Mouse (Mus musculus) neural tube, embryonic 11.5 days (tissue): ENCODE measurements at regions not wholly inside any gene's neighbourhood (a gene's known extent, or its start where the extent isn't known, plus 50 kb on each side); places are given as distances from the start of the nearest gene placed in this dataset.

Source experiments
- ATAC-seq: fragments of 200-750 bp; cut with Nextera tagmentation; 2 replicates; pipeline ENCODE4 v1.8.0; 2017; ENCODE audit warnings: moderate number of reproducible peaks, mild to moderate bottlenecking, moderate TSS enrichment, moderate library complexity; ENCODE audit not compliant: insufficient read depth, low FRiP score, low TSS enrichment
- DNase-seq: peaks from one replicate; pipeline ENCODE4 v3.0.0-alpha.2; 2015; ENCODE audit warnings: low spot score
- H3K27ac ChIP-seq: fragments of 300-500 bp; sonication (generic); 2 replicates; pipeline ENCODE4 v1.5.1; 2014; ENCODE audit warnings: low read depth, mild to moderate bottlenecking, low read length
- H3K27me3 ChIP-seq: fragments of 300-500 bp; sonication (generic); 2 replicates; pipeline ENCODE4 v1.6.1; 2014; ENCODE audit warnings: mild to moderate bottlenecking, low read length, mixed read lengths; ENCODE audit not compliant: control insufficient read depth, insufficient read depth
- H3K36me3 ChIP-seq: fragments of 300-500 bp; sonication (generic); 2 replicates; pipeline ENCODE4 v1.6.1; 2014; ENCODE audit warnings: mild to moderate bottlenecking, low read length, moderate library complexity, mixed read lengths; ENCODE audit not compliant: control insufficient read depth, insufficient read depth
- H3K4me1 ChIP-seq: fragments of 300-500 bp; sonication (generic); 2 replicates; pipeline ENCODE4 v1.6.1; 2014; ENCODE audit warnings: low read length, mixed read lengths; ENCODE audit not compliant: control insufficient read depth, insufficient read depth
- H3K4me2 ChIP-seq: fragments of 300-500 bp; sonication (generic); 2 replicates; pipeline ENCODE4 v1.6.1; 2014; ENCODE audit warnings: low read depth, mild to moderate bottlenecking, moderate library complexity
- H3K4me3 ChIP-seq: fragments of 300-500 bp; sonication (generic); 2 replicates; pipeline ENCODE4 v1.5.1; 2014; ENCODE audit warnings: low read depth, low read length
- H3K9ac ChIP-seq: fragments of 300-500 bp; sonication (generic); 2 replicates; pipeline ENCODE4 v1.6.1; 2014; ENCODE audit warnings: mild to moderate bottlenecking, low read length
- H3K9me3 ChIP-seq: fragments of 300-500 bp; sonication (generic); 2 replicates; pipeline ENCODE4 v1.6.1; 2016; ENCODE audit warnings: low read length; ENCODE audit not compliant: control insufficient read depth
- WGBS: fragments of 180-500 bp; shearing (Covaris S2); extraction: QIAGEN DNeasy Blood & Tissue Kit; methylation state at CpG from one replicate; pipeline ENCODE4 v1.1.7; 2014; 5-methylcytosine and 5-hydroxymethylcytosine counted together

DNA sequence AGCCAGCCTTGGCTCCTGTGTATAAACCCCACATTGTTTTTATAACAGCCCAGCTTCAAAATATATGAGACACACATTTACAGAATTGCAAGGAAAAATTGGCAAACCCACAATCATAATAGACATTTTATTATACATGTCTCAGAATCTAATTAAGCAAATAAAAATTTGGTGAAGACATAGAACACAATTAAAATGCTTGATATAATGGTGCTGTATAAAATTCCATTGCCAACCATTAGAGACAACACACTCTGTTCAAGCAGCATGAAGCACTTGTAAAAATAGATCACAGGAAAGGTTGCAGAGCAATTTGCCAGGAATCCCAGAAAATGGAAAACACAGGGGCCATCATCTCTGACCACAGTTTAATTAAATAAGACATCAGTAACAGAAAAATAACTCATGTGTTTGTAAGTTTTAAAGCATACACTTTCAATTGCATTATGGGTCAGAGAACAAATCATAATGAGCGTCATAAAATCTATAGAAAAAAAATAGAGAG lies 229.2 kb downstream of the Pdcd6ip start:
- Histone ChIP-seq H3K36me3 (no peaks in the 10 kb centered on the region), H3K27me3 (no peaks in the 10 kb centered on the region), H3K4me2 (no peak overlapping the region), H3K4me3 (no peak overlapping the region), H3K9ac (no peak overlapping the region), H3K27ac (no peak overlapping the region), H3K4me1 (no peaks in the 10 kb centered on the region), H3K9me3 (no peaks in the 10 kb centered on the region)
- ATAC-seq (no peak), DNase-seq (no peak)
- WGBS = 98% methylated on average over 1 of the region's 1 CpGs

DNA sequence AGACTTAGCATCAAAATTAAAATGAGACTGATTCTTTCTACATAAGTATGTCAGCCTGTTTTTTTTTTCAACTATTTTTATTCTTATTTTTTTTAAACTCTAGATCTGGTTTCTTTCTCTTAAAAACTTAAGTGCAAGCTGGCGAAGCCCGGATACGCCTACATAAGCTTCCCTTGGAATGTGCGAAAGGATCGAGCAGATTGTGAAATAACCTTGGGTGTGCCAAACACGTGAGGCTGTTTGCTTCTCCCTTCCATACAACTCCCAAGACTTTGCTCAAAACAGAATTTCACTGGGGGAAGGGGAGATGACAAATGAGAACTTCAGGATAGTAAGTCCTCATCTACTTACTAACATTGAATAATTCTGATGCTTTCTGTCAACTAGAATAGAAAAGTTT lies 236.3 kb downstream of the Pdcd6ip start:
- 94% methylated on average over 6 of the region's 6 CpGs for WGBS
- Histone ChIP-seq H3K4me2 (no peak overlapping the region), H3K36me3 (no peaks in the 10 kb centered on the region), H3K4me3 (no peak overlapping the region), H3K9me3 (no peaks in the 10 kb centered on the region), H3K27ac (no peak overlapping the region), H3K27me3 (no peaks in the 10 kb centered on the region), H3K4me1 (no peaks in the 10 kb centered on the region), H3K9ac (no peak overlapping the region)
- DNase-seq = no peak
- ATAC-seq = no peak

DNA sequence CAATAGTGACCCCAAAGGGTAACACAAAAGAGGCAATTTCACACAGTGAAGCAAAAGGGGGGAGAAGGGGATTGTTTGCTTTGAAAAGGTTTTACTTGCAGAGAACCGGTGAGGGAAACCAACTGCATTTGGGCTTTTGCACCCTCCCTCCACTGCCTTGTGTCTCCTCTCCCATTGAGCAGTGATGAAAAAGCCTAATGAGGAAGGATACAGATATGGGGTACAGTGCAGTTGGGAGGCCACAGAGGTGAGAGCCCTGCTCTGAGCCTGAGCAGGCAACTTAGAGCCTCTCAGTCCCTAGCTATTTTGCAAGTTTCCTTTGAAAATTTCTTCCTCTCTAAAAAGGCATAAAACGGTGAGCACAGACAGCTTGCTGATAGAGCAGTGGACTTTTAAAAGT lies 245.2 kb downstream of the Pdcd6ip start:
- DNase-seq = no peak
- Histone ChIP-seq H3K9me3 (no peaks in the 10 kb centered on the region), H3K27ac (no peak overlapping the region), H3K27me3 (no peaks in the 10 kb centered on the region), H3K4me3 (no peak overlapping the region), H3K36me3 (no peaks in the 10 kb centered on the region), H3K4me2 (no peak overlapping the region), H3K4me1 (peaks cover 2% of the 10 kb centered on the region; the same call in 1 of the 2 replicates), H3K9ac (no peak overlapping the region)
- WGBS = 28% methylated on average over 2 of the region's 2 CpGs
- ATAC-seq = peak; percentile 31; the same call in 1 of the 2 replicates

DNA sequence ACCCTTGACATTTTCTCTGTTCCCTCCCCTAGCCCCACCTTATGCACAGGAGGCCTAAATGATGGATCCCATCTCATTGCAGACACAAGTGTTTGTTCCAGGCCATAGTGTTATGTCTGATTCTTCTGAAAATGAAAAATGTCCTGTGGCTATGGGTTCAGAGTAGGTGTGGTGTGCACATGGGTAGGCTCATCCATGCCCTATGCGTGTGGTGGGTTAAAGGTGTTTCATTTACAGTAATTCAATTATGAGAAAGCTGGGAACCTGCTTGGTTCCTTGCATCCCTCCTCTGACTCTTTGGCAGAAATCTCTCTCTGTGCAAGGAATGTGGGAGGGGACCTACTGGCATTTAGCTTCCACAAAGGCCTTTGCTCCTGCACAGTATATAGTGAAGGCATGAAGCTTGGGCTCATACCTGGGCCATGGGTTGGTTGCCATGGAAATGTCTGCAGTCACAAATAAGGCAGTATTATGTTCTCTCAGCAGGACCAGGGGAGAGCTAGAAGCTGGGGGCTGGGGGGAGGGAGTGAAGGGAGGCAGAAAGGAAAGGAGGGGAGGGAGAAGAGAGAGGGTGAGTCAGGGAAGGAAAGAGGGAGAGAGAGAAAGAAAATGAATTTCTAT lies 245.7 kb downstream of the Pdcd6ip start:
- Histone ChIP-seq H3K9ac (no peak overlapping the region), H3K4me1 (peaks cover 2% of the 10 kb centered on the region; the same call in 1 of the 2 replicates), H3K27ac (no peak overlapping the region), H3K4me3 (no peak overlapping the region), H3K27me3 (no peaks in the 10 kb centered on the region), H3K9me3 (no peaks in the 10 kb centered on the region), H3K36me3 (no peaks in the 10 kb centered on the region), H3K4me2 (no peak overlapping the region)
- 76% methylated on average over 1 of the region's 1 CpGs for WGBS
- ATAC-seq (peak; percentile 88), DNase-seq (peak; percentile 30)

DNA sequence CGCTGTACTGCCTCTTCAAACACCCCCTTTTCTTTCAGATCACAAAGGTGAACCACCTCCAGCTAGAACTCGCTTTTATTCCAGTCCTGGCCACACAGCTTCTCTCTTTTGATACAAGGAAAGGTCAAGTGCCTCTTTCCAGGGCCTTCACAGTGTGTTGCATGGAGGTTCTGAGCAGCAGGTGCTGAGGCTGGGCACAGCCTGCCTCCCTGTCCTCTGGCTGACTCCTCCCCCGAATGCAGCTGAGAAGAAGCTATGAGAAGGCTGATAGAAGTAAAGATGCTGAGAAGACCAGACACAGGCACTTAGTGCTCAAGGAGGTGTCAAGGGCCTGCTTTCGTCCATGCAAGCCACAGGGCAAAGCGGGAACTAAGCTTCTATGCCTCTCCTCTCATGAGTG lies 248.2 kb downstream of the Pdcd6ip start:
- no peak overlapping the region for H3K4me2 ChIP-seq
- H3K27me3 ChIP-seq = no peaks in the 10 kb centered on the region
- no peaks in the 10 kb centered on the region for H3K36me3 ChIP-seq
- no peak for DNase-seq
- H3K4me3 ChIP-seq = no peak overlapping the region
- H3K4me1 ChIP-seq = peaks cover 2% of the 10 kb centered on the region; the same call in 1 of the 2 replicates
- WGBS = 89% methylated on average over 5 of the region's 5 CpGs
- ATAC-seq = no peak
- no peak overlapping the region for H3K9ac ChIP-seq
- H3K27ac ChIP-seq = no peak overlapping the region
- H3K9me3 ChIP-seq = no peaks in the 10 kb centered on the region

DNA sequence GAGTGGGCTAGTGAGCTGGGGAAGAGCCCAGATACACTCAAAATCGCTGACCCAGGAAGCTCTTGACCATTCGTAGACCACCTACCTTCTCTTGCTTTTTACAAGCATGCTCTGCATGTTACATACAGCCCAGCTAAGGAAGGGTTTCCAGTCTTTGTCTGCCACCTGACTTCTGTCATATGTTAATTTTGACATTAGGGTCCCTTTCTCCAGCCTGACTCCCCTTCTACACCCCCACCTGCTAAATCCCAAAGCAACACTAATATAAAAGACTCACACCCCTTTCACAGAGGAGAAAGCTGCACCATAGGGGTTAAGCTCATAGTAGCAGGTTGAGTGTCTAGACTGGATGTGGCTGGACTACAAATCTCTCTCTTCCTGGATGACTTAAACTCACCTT lies 248.8 kb downstream of the Pdcd6ip start:
- Histone ChIP-seq H3K9me3 (no peaks in the 10 kb centered on the region), H3K27ac (no peak overlapping the region), H3K9ac (no peak overlapping the region), H3K27me3 (no peaks in the 10 kb centered on the region), H3K4me3 (no peak overlapping the region), H3K36me3 (no peaks in the 10 kb centered on the region), H3K4me1 (peaks cover 2% of the 10 kb centered on the region; the same call in 1 of the 2 replicates), H3K4me2 (no peak overlapping the region)
- 22% methylated on average over 2 of the region's 2 CpGs for WGBS
- ATAC-seq = no peak
- DNase-seq = no peak

DNA sequence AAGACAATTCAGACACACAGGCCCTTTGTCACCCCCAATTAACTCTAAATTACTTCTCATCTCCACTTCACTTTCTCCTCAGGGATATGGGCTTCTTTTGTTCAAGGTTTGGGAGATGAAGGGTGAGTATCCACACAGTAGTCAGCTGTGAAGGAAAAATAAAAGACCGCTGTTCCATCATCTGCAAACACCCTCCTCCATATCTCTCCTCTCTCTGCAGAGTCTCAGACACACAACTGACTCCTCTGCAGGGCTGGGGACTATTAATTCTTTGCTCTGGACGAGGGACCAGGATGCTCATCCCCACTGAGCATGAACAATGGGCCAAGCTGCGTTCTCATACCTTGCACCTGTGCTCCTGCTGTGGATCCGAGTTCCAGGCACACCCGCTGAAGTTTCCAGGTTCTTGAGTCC lies 249.3 kb downstream of the Pdcd6ip start:
- no peaks in the 10 kb centered on the region for H3K36me3 ChIP-seq
- ATAC-seq (no peak), DNase-seq (no peak)
- no peak overlapping the region for H3K4me2 ChIP-seq
- H3K4me1 ChIP-seq = peaks cover 2% of the 10 kb centered on the region; the same call in 1 of the 2 replicates
- H3K9ac ChIP-seq = no peak overlapping the region
- H3K27me3 ChIP-seq = no peaks in the 10 kb centered on the region
- 13% methylated on average over 5 of the region's 5 CpGs for WGBS
- H3K9me3 ChIP-seq = no peaks in the 10 kb centered on the region
- no peak overlapping the region for H3K27ac ChIP-seq
- H3K4me3 ChIP-seq = no peak overlapping the region

DNA sequence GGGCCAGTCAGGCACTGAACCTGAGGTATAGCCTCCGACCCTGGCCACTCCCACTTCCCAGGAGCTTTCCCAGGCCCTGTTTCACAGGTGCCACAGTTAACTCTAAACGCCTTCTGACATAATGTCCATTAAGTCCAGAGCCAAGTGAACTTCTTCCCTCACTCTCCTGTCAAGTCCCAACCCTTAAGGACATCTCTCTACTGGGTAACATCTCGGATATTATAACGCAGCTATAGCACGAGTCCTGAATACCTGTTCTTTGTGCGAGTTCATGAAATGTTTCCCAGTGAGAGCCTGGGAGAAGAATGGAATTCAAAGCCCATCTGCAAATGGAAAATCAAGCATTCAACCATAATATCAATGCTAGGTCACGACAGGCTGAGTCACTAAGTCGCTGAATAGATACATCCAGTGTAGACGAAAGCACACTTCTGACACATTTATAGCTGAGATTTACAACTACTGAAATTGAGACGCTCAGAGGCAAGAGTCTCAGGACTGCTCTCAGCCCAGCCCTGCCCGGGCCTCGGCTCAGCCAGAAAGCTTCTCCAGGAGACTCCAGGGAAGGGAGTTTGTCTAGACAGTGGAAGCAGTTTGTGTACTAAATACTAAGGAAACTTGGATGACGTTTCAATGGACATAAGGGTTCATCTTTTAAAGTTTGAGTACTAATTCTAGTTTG lies 250.7 kb downstream of the Pdcd6ip start:
- WGBS = 53% methylated on average over 13 of the region's 13 CpGs
- Histone ChIP-seq H3K9me3 (no peaks in the 10 kb centered on the region), H3K9ac (no peak overlapping the region), H3K4me2 (no peak overlapping the region), H3K4me1 (no peaks in the 10 kb centered on the region; the same call in 1 of the 2 replicates), H3K4me3 (no peak overlapping the region), H3K27ac (no peak overlapping the region), H3K36me3 (no peaks in the 10 kb centered on the region), H3K27me3 (no peaks in the 10 kb centered on the region)
- DNase-seq (no peak), ATAC-seq (no peak)

DNA sequence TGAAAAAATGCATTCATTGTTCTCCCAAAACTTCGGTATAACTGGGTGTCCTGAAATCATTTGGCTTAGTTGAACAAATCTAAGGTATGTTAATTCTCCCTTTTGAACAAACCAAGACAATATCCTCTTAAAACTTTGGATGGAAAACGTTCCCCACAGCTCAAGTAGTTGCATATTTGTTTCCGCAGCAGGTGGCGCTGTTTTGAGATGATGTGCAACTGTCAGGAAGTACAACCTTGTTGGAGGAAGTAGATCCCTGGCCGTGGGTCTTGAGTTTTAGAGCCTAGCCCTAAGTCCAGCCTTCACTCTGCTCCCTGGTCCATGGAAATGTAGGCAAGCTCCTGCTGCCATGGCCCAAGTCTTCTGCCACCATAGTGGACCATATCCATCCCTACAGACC lies 252.5 kb downstream of the Pdcd6ip start:
- ATAC-seq (no peak), DNase-seq (no peak)
- Histone ChIP-seq H3K9ac (no peak overlapping the region), H3K9me3 (no peaks in the 10 kb centered on the region), H3K4me3 (no peak overlapping the region), H3K4me2 (no peak overlapping the region), H3K36me3 (no peaks in the 10 kb centered on the region), H3K27ac (no peak overlapping the region), H3K27me3 (no peaks in the 10 kb centered on the region), H3K4me1 (no peaks in the 10 kb centered on the region)
- 88% methylated on average over 5 of the region's 5 CpGs for WGBS
